Mouse (Mus musculus) megakaryocyte-erythroid progenitor cell, adult 5-6 weeks (primary cell): Measurements from ENCODE around the gene Rasgrf2. TPM values are rescaled to one million over a fixed set of nuclear protein-coding genes. Genes with fewer than 3 reads are reported as not detected.
A peak's percentile ranks its signal among the peaks of the same experiment; 100 is the strongest.

Source experiments
- ATAC-seq: replicated peaks from 2 replicates; pipeline ENCODE4 v1.8.0; 2016; ENCODE audit warnings: mild to moderate bottlenecking, inconsistent platforms; ENCODE audit not compliant: severe bottlenecking, poor library complexity, low FRiP score, low TSS enrichment
- total RNA-seq, 2 experiments: library from RNA; stranded (forward) in 1 of 2; stranded (reverse) in 1 of 2; fragments of 200-1000, 215-1000 nt in 1 of 2; fragments of >200 nt in 1 of 2; fragmentation: Nextera tagmentation in 1 of 2; gene quantifications; 2 replicates each; pipeline ENCODE4 v1.2.3; 2014 to 2017

Gene Rasgrf2
- total RNA-seq, 2 experiments from 2014 or later: 0.17 TPM; not detected in 1

- no peak for ATAC-seq
Observed at GRCm38 (mm10) chr13:91906338-91906737, 225.1 kb downstream of the Rasgrf2 start.

GRCm38 (mm10) chr13:91896476-91896875 lies 235.0 kb downstream of the Rasgrf2 start:
- no peak for ATAC-seq

- peak; percentile 86 for ATAC-seq
Observed at GRCm38 (mm10) chr13:91893132-91893531, 238.3 kb downstream of the Rasgrf2 start.

- ATAC-seq: no peak
Observed at GRCm38 (mm10) chr13:91890031-91890619, 241.3 kb downstream of the Rasgrf2 start.

GRCm38 (mm10) chr13:91884714-91885386 lies 246.6 kb downstream of the Rasgrf2 start:
- no peak for ATAC-seq

GRCm38 (mm10) chr13:91881837-91882480 lies 249.5 kb downstream of the Rasgrf2 start:
- peak; percentile 80 for ATAC-seq

- no peak for ATAC-seq
Observed at GRCm38 (mm10) chr13:91880256-91880655, 251.2 kb downstream of the Rasgrf2 start.

- ATAC-seq: no peak
Observed at GRCm38 (mm10) chr13:91877996-91878395, 253.5 kb downstream of the Rasgrf2 start.

GRCm38 (mm10) chr13:91877350-91877749 lies 254.1 kb downstream of the Rasgrf2 start:
- no peak for ATAC-seq

- ATAC-seq: no peak
Observed at GRCm38 (mm10) chr13:91876741-91877349, 254.6 kb downstream of the Rasgrf2 start, which contains the start of gene Ckmt2. Gene Ckmt2, minus strand, starts transcription at chr13:91876885.

- no peak for ATAC-seq
Observed at GRCm38 (mm10) chr13:91875581-91875980, 255.9 kb downstream of the Rasgrf2 start.

- ATAC-seq: no peak
Observed at GRCm38 (mm10) chr13:91874565-91874964, 256.9 kb downstream of the Rasgrf2 start.

GRCm38 (mm10) chr13:91873734-91874329 lies 257.6 kb downstream of the Rasgrf2 start:
- no peak for ATAC-seq

GRCm38 (mm10) chr13:91868577-91868976 lies 262.9 kb downstream of the Rasgrf2 start:
- no peak for ATAC-seq

GRCm38 (mm10) chr13:91858835-91859234 lies 272.6 kb downstream of the Rasgrf2 start:
- no peak for ATAC-seq

GRCm38 (mm10) chr13:91857427-91857826 lies 274.0 kb downstream of the Rasgrf2 start:
- ATAC-seq: no peak

GRCm38 (mm10) chr13:91854412-91854811 lies 277.0 kb downstream of the Rasgrf2 start:
- ATAC-seq: no peak
